Mouse (Mus musculus): ENCODE measurements around the gene Vmn1r55.
"Not testable (repeated sequence)": the region's sequence is repeated elsewhere in the genome, so short reads cannot be mapped to it uniquely, and the experiment has no call there.

Vmn1r55 gene

GRCm38 (mm10) chr7:5080815-5081214 lies 68.7 kb downstream of the Vmn1r55 start:
- DNase-seq, result no peak

DNA sequence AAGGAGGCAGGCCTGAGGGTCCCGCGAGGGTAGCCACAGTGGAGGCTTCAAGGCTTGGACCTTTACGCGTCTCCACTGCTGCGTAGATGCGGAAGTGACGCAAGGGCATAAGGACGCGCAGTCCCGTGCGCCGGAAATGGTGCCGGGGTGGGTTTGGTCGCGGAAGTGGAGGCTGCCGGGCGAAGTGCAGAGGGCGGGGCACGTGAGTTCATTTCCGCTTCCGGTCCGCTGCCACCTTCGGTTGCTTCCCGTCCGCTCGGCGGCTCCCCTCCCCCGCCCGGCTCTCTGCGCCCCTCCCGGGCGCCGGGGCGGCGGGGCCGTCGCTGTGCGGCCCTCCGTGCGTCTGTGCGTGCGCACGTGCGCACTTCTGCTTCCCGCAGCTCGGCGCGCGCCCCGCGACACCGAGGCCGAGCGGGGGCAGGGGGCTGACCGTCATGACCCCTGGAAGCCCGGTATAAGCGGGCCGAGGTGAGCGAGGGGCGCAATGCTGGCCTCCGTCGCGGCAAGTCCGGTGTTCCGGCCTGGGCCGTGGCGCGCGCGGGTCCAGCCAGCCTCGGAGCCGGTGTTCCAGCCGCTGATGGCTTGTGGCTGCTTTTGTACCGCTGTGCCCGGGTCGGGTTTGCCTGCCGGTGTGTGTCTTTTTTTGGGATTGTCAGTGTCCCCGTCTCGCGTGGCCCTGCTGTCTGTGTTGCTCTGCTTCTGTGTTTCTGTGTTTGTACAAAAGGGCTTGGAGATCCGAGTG lies 69.3 kb downstream of the Vmn1r55 start, which contains the start of gene Epn1:
TSS of gene Epn1 (plus strand) at position 226 of the 742 bp plus-strand sequence.
- peak; percentile 91 to 92 for DNase-seq

- DNase-seq, result not testable (repeated sequence)
These were observed 70.0 kb downstream of the Vmn1r55 start for GRCm38 (mm10) chr7:5079365-5080009.

Data from spleen, adult 18-20 months (tissue).